Mouse (Mus musculus): ENCODE data around the gene Olfr584. TPM values are rescaled to one million over a fixed set of nuclear protein-coding genes. Genes with fewer than 3 reads are reported as not detected.

Olfr584 gene
- polyA plus RNA-seq (2015; fragmentation: Nextera tagmentation; extraction: Ambion mirVana): not detected in 2 replicates

DNA sequence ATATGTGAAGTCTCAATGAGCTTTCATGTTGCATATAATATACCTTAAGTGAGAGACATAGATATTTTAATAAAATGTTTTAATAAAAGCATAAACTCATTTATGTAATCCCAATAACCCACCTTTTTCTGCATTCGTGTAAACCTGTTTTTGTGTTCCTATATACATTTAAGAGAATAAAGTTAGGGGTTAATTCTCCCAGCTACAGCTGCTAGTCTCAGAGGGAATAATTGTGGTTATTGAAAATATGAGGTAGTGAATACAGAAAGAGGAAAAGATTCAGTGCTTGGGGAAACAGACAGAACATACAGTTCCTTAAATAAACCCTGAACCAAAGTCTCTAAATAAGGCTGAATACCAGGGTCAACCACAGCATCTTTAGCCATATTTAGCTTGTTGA lies at the start of gene Olfr584:
Olfr584 (plus strand) TSS at position 301 of the 400 bp plus-strand sequence.
- no peak for DNase-seq (ENCODE audit: low spot score)

DNA sequence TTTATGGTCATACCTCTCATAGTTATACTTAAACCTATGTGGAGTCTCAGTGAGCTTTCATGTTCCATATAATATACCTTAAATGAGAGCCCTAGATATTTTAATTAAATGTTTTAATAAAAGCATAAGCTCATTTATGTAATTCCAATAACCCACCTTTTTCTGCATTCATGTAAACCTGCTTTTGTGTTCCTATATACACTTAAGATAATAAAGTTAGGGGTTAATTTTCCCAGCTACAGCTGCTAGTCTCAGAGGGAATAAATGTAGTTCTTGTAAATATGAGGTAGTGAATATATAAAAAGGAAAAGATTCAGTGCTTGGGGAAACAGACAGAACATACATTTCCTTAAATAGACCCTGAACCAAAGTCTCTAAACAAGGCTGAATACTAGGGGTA lies 44.0 kb upstream of the Olfr584 start, which contains the start of gene Olfr582:
Olfr582 (plus strand) TSS at position 301 of the 400 bp plus-strand sequence.
- no peak for DNase-seq (ENCODE audit: low spot score)

DNA sequence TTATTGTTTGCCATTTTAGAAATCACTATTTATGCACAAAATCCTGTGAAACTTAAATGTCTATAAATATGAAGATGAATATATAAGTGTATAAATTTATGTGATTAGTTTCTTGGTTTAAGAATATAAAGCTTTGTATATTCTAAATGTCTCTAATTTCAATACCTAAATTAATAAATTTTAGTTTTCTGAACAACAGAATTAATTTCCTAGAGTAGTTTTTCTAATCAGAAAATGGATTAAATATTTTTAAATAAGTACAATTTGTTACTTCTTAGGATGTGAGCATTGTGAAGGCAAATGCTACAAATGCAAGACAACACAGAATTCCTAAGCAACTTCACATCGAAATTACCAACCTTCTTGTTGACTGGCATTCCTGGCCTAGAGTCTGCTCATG lies 30.7 kb upstream of the Olfr584 start, which contains the start of gene Olfr583:
Olfr583 (plus strand) TSS at position 301 of the 400 bp plus-strand sequence.
- no peak for DNase-seq (ENCODE audit: low spot score)

DNA sequence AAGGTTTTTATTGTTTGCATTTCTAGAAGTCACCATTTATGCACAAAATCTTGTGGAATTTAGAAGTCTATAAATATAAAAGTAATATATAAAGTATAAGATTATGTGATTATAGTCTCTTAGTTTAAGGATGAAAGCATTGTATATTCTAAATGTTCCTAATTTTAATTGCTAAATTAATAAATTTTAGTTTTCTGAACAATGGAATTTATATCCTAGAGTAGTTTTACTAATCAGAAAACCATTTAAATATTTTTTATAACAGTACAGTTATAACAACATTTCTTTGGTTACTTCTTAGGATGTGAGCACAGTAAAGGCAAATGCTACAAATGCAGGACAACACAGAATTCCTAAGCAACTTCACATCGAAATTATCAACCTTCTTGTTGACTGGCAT lies 15.7 kb downstream of the Olfr584 start, which contains the start of gene Olfr585:
Olfr585 (plus strand) TSS at position 301 of the 400 bp plus-strand sequence.
- DNase-seq (ENCODE audit: low spot score): no peak

DNA sequence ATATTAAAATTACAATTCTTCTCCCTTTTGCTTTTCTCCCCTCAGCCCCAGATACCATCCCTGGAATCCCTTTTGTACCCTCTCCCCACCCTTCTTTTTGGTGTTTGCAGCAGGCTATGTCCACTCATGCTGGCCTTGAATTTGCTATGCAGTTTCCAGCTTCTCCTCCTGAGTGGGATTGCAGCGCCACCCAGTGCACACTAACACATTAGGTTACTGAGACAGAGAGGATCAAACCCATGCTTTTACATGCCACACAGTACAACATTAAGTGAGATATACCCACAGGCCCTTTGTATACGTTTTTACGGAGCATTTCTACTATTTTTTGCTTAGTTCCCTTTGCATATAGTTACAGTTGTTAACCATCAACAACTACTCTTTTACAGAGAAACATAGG lies 37.7 kb downstream of the Olfr584 start:
- no peak for DNase-seq (ENCODE audit: low spot score)

DNA sequence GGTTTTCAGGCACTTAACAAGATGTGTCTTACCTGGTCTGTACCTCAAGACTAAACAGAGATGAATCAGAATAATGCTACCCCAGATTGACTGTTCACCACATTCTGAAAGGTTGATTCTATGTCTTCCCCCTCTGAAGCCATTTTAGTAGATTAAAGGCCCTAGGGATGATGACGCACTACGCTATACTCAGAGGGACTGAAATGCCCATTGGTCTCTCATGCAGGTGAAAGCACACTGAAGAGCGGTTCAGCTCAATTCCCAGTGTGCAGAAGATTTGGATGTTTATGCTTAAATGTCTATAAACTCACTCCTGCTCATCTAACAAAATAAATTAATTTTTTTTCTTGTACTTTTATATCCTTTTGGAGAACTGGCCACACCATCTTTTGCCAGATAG lies 43.9 kb downstream of the Olfr584 start, which contains the start of gene Olfr586:
Olfr586 (minus strand) TSS at position 101 of the 400 bp plus-strand sequence.
- DNase-seq (ENCODE audit: low spot score): no peak

Other genes with a start within 250 kb of the Olfr584 start
- not detected in 2 replicates for gene Olfr566, start 223.1 kb upstream of the Olfr584 start, polyA plus RNA-seq (2015; fragmentation: Nextera tagmentation; extraction: Ambion mirVana)
- gene Olfr568, start 204.8 kb upstream of the Olfr584 start, polyA plus RNA-seq (2015; fragmentation: Nextera tagmentation; extraction: Ambion mirVana): not detected in 2 replicates
- gene Olfr569, start 191.0 kb upstream of the Olfr584 start, polyA plus RNA-seq (2015; fragmentation: Nextera tagmentation; extraction: Ambion mirVana): not detected in 2 replicates
- gene Olfr570, start 187.3 kb upstream of the Olfr584 start, polyA plus RNA-seq (2015; fragmentation: Nextera tagmentation; extraction: Ambion mirVana): not detected in 2 replicates
- not detected in 2 replicates for gene Olfr571, start 164.3 kb upstream of the Olfr584 start, polyA plus RNA-seq (2015; fragmentation: Nextera tagmentation; extraction: Ambion mirVana)
- not detected in 2 replicates for gene Olfr572, start 157.5 kb upstream of the Olfr584 start, polyA plus RNA-seq (2015; fragmentation: Nextera tagmentation; extraction: Ambion mirVana)
- gene Olfr573-ps1, start 139.3 kb upstream of the Olfr584 start, polyA plus RNA-seq (2015; fragmentation: Nextera tagmentation; extraction: Ambion mirVana): not detected in 2 replicates
- gene Olfr574, start 133.4 kb upstream of the Olfr584 start, polyA plus RNA-seq (2015; fragmentation: Nextera tagmentation; extraction: Ambion mirVana): not detected in 2 replicates
- gene Olfr575, start 123.1 kb upstream of the Olfr584 start, polyA plus RNA-seq (2015; fragmentation: Nextera tagmentation; extraction: Ambion mirVana): not detected in 2 replicates
- not detected in 2 replicates for gene Olfr576, start 119.2 kb upstream of the Olfr584 start, polyA plus RNA-seq (2015; fragmentation: Nextera tagmentation; extraction: Ambion mirVana)
- gene Olfr577, start 105.9 kb upstream of the Olfr584 start, polyA plus RNA-seq (2015; fragmentation: Nextera tagmentation; extraction: Ambion mirVana): not detected in 2 replicates
- gene Olfr578, start 92.6 kb upstream of the Olfr584 start, polyA plus RNA-seq (2015; fragmentation: Nextera tagmentation; extraction: Ambion mirVana): not detected in 2 replicates
- not detected in 2 replicates for gene Olfr582, start 43.9 kb upstream of the Olfr584 start, polyA plus RNA-seq (2015; fragmentation: Nextera tagmentation; extraction: Ambion mirVana)
- gene Olfr583, start 30.6 kb upstream of the Olfr584 start, polyA plus RNA-seq (2015; fragmentation: Nextera tagmentation; extraction: Ambion mirVana): not detected in 2 replicates
- not detected in 2 replicates for gene Olfr585, start 15.8 kb downstream of the Olfr584 start, polyA plus RNA-seq (2015; fragmentation: Nextera tagmentation; extraction: Ambion mirVana)
- not detected in 2 replicates for gene Olfr586, start 43.8 kb downstream of the Olfr584 start, polyA plus RNA-seq (2015; fragmentation: Nextera tagmentation; extraction: Ambion mirVana)
- gene Olfr588-ps1, start 59.0 kb downstream of the Olfr584 start, polyA plus RNA-seq (2015; fragmentation: Nextera tagmentation; extraction: Ambion mirVana): not detected in 2 replicates
- gene Olfr589, start 74.5 kb downstream of the Olfr584 start, polyA plus RNA-seq (2015; fragmentation: Nextera tagmentation; extraction: Ambion mirVana): not detected in 2 replicates
- gene Olfr591, start 96.5 kb downstream of the Olfr584 start, polyA plus RNA-seq (2015; fragmentation: Nextera tagmentation; extraction: Ambion mirVana): not detected in 2 replicates
- not detected in 2 replicates for gene Olfr592, start 102.9 kb downstream of the Olfr584 start, polyA plus RNA-seq (2015; fragmentation: Nextera tagmentation; extraction: Ambion mirVana)
- not detected in 2 replicates for gene Olfr593, start 130.0 kb downstream of the Olfr584 start, polyA plus RNA-seq (2015; fragmentation: Nextera tagmentation; extraction: Ambion mirVana)
- gene Olfr594, start 135.1 kb downstream of the Olfr584 start, polyA plus RNA-seq (2015; fragmentation: Nextera tagmentation; extraction: Ambion mirVana): not detected in 2 replicates
- gene Usp17ld, start 170.6 kb downstream of the Olfr584 start, polyA plus RNA-seq (2015; fragmentation: Nextera tagmentation; extraction: Ambion mirVana): not detected in 2 replicates
- gene Olfr596, start 223.8 kb downstream of the Olfr584 start, polyA plus RNA-seq (2015; fragmentation: Nextera tagmentation; extraction: Ambion mirVana): not detected in 2 replicates
- gene Olfr597, start 234.4 kb downstream of the Olfr584 start, polyA plus RNA-seq (2015; fragmentation: Nextera tagmentation; extraction: Ambion mirVana): not detected in 2 replicates
- not detected in 2 replicates for gene Olfr598, start 241.7 kb downstream of the Olfr584 start, polyA plus RNA-seq (2015; fragmentation: Nextera tagmentation; extraction: Ambion mirVana)